Mouse (Mus musculus): Measurements from ENCODE around the gene Ttll9. TPM values are rescaled to one million over a fixed set of nuclear protein-coding genes. Genes with fewer than 3 reads are reported as not detected.

Gene Ttll9
- polyA plus RNA-seq, 1 experiment: 3.8 TPM

- Histone ChIP-seq H3K4me3 (replicated peaks; ENCODE audit: extremely low read depth, low read depth, low read length) (no peak overlapping the region), H3K4me1 (ENCODE audit: control insufficient read depth, insufficient read depth, low read length) (no peaks in the 10 kb centered on the region)
- TF ChIP-seq CTCF (IDR thresholded peaks at IDR 0.05; ENCODE audit: insufficient read depth, low read length) (peak; percentile 69), POLR2A (IDR thresholded peaks at IDR 0.05; ENCODE audit: borderline replicate concordance, extremely low read depth, low read depth, low read length) (no peak)
- peak; percentile 32 for DNase-seq
- 38% methylated on average over 5 of the region's 5 CpGs for WGBS
Measured at GRCm38 (mm10) chr2:152933614-152934013, 28.7 kb upstream of the Ttll9 start.

- TF ChIP-seq POLR2A (IDR thresholded peaks at IDR 0.05; ENCODE audit: borderline replicate concordance, extremely low read depth, low read depth, low read length) (no peak), CTCF (IDR thresholded peaks at IDR 0.05; ENCODE audit: insufficient read depth, low read length) (peak; percentile 74)
- no peaks in the 10 kb centered on the region for H3K4me1 ChIP-seq (ENCODE audit: control insufficient read depth, insufficient read depth, low read length)
- 10% methylated on average over 4 of the region's 4 CpGs for WGBS
- no peak overlapping the region for H3K4me3 ChIP-seq (replicated peaks; ENCODE audit: extremely low read depth, low read depth, low read length)
- DNase-seq: peak; percentile 25
Measured at GRCm38 (mm10) chr2:152939846-152940245, 22.4 kb upstream of the Ttll9 start.

- Histone ChIP-seq H3K4me1 (ENCODE audit: control insufficient read depth, insufficient read depth, low read length) (no peaks in the 10 kb centered on the region), H3K4me3 (replicated peaks; ENCODE audit: extremely low read depth, low read depth, low read length) (no peak overlapping the region)
- 74% methylated on average over 6 of the region's 6 CpGs for WGBS
- no peak for TF ChIP-seq CTCF (IDR thresholded peaks at IDR 0.05; ENCODE audit: insufficient read depth, low read length)
- TF ChIP-seq POLR2A (IDR thresholded peaks at IDR 0.05; ENCODE audit: borderline replicate concordance, extremely low read depth, low read depth, low read length): no peak
- no peak for DNase-seq
Measured at GRCm38 (mm10) chr2:152941106-152941505, 21.2 kb upstream of the Ttll9 start.

GRCm38 (mm10) chr2:152941776-152942175 lies 20.5 kb upstream of the Ttll9 start:
- Histone ChIP-seq H3K4me3 (replicated peaks; ENCODE audit: extremely low read depth, low read depth, low read length) (no peak overlapping the region), H3K4me1 (ENCODE audit: control insufficient read depth, insufficient read depth, low read length) (no peaks in the 10 kb centered on the region)
- no peak for DNase-seq
- no peak for TF ChIP-seq POLR2A (IDR thresholded peaks at IDR 0.05; ENCODE audit: borderline replicate concordance, extremely low read depth, low read depth, low read length)
- TF ChIP-seq CTCF (IDR thresholded peaks at IDR 0.05; ENCODE audit: insufficient read depth, low read length): no peak
- whole genome bisulfite sequencing: 24% methylated on average over 7 of the region's 7 CpGs

GRCm38 (mm10) chr2:152942898-152943515 lies 19.3 kb upstream of the Ttll9 start:
- TF ChIP-seq POLR2A (IDR thresholded peaks at IDR 0.05; ENCODE audit: borderline replicate concordance, extremely low read depth, low read depth, low read length): no peak
- no peak for TF ChIP-seq CTCF (IDR thresholded peaks at IDR 0.05; ENCODE audit: insufficient read depth, low read length)
- Histone ChIP-seq H3K4me3 (replicated peaks; ENCODE audit: extremely low read depth, low read depth, low read length) (no peak overlapping the region), H3K4me1 (ENCODE audit: control insufficient read depth, insufficient read depth, low read length) (no peaks in the 10 kb centered on the region)
- WGBS: under 1% methylated on average over 63 of the region's 65 CpGs
- no peak for DNase-seq

- no peak for DNase-seq
- WGBS: 10% methylated on average over 8 of the region's 8 CpGs
- no peaks in the 10 kb centered on the region for H3K4me1 ChIP-seq (ENCODE audit: control insufficient read depth, insufficient read depth, low read length)
- H3K4me3 ChIP-seq (replicated peaks; ENCODE audit: extremely low read depth, low read depth, low read length): no peak overlapping the region
- TF ChIP-seq POLR2A (IDR thresholded peaks at IDR 0.05; ENCODE audit: borderline replicate concordance, extremely low read depth, low read depth, low read length): no peak
- TF ChIP-seq CTCF (IDR thresholded peaks at IDR 0.05; ENCODE audit: insufficient read depth, low read length): no peak
Measured at GRCm38 (mm10) chr2:152943568-152943967, 18.7 kb upstream of the Ttll9 start.

GRCm38 (mm10) chr2:152944013-152944412 lies 18.3 kb upstream of the Ttll9 start:
- Histone ChIP-seq H3K4me3 (replicated peaks; ENCODE audit: extremely low read depth, low read depth, low read length) (no peak overlapping the region), H3K4me1 (ENCODE audit: control insufficient read depth, insufficient read depth, low read length) (no peaks in the 10 kb centered on the region)
- no peak for DNase-seq
- WGBS: 42% methylated on average over 9 of the region's 9 CpGs
- TF ChIP-seq POLR2A (IDR thresholded peaks at IDR 0.05; ENCODE audit: borderline replicate concordance, extremely low read depth, low read depth, low read length) (no peak), CTCF (IDR thresholded peaks at IDR 0.05; ENCODE audit: insufficient read depth, low read length) (no peak)

GRCm38 (mm10) chr2:152947098-152947497 lies 15.2 kb upstream of the Ttll9 start:
- Histone ChIP-seq H3K4me3 (replicated peaks; ENCODE audit: extremely low read depth, low read depth, low read length) (no peak overlapping the region), H3K4me1 (ENCODE audit: control insufficient read depth, insufficient read depth, low read length) (no peaks in the 10 kb centered on the region)
- no peak for DNase-seq
- no peak for TF ChIP-seq POLR2A (IDR thresholded peaks at IDR 0.05; ENCODE audit: borderline replicate concordance, extremely low read depth, low read depth, low read length)
- TF ChIP-seq CTCF (IDR thresholded peaks at IDR 0.05; ENCODE audit: insufficient read depth, low read length): no peak
- WGBS: 27% methylated on average over 7 of the region's 7 CpGs

- TF ChIP-seq CTCF (IDR thresholded peaks at IDR 0.05; ENCODE audit: insufficient read depth, low read length) (no peak), POLR2A (IDR thresholded peaks at IDR 0.05; ENCODE audit: borderline replicate concordance, extremely low read depth, low read depth, low read length) (no peak)
- no peak for DNase-seq
- Histone ChIP-seq H3K4me1 (ENCODE audit: control insufficient read depth, insufficient read depth, low read length) (no peaks in the 10 kb centered on the region), H3K4me3 (replicated peaks; ENCODE audit: extremely low read depth, low read depth, low read length) (no peak overlapping the region)
- WGBS: 75% methylated on average over 5 of the region's 5 CpGs
Measured at GRCm38 (mm10) chr2:152948438-152949020, 13.8 kb upstream of the Ttll9 start.
